Mouse (Mus musculus) ES-E14 (cell line): ENCODE results near the gene Cmas.

Experiments used
- CHD2 ChIP-seq: IDR thresholded peaks from 2 replicates; pipeline ENCODE4 v1.6.1; 2014; ENCODE audit warnings: mild to moderate bottlenecking, low read depth, low read length, inconsistent platforms
- HCFC1 ChIP-seq: IDR thresholded peaks from 2 replicates; pipeline ENCODE4 v1.6.1; 2012; ENCODE audit warnings: low read length, inconsistent platforms, borderline replicate concordance; ENCODE audit not compliant: insufficient read depth
- MAFK ChIP-seq: IDR thresholded peaks from 2 replicates; pipeline ENCODE4 v1.6.1; 2014; ENCODE audit warnings: mild to moderate bottlenecking, low read depth, low read length, inconsistent platforms; ENCODE audit not compliant: insufficient read depth
- ZC3H11A ChIP-seq: IDR thresholded peaks from 2 replicates; pipeline ENCODE4 v1.6.1; 2012; ENCODE audit warnings: low read depth, mild to moderate bottlenecking, inconsistent platforms, low read length, borderline replicate concordance
- ZNF384 ChIP-seq: IDR thresholded peaks from 2 replicates; pipeline ENCODE4 v1.6.1; 2012; ENCODE audit warnings: low read depth, low read length, inconsistent platforms

DNA sequence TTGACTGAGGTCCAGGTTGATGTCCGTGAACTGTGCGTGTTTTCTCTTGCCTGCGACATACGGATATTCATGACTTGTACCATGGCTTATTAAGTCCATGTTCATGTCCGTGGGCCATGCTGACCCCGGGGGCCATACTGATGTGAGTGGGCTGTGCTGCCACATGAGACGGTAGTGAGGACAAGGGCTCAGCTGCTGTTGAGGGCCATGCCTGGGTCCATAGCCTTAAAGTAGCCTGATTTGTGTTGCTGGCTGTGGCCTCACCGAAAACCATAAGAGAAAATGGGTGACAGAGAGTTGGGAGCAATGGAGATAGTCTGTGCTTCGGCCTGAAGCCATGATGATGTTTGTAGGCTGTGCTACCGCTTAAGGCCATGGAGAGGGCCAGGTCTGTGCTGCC, 61.8 kb downstream of the Cmas start:
- TF ChIP-seq CHD2 (no peak), MAFK (no peak), ZC3H11A (no peak), HCFC1 (no peak), ZNF384 (no peak)
